Mouse (Mus musculus) G1E (cell line): ENCODE measurements around the gene Hes3.

Experiments
- CTCF ChIP-seq: IDR thresholded peaks from 2 replicates; pipeline ENCODE4 v1.5.1; 2012; ENCODE audit warnings: low read depth, low read length, inconsistent platforms, mixed read lengths
- GATA1 ChIP-seq: IDR thresholded peaks from 2 replicates; pipeline ENCODE4 v1.6.1; 2012; ENCODE audit warnings: borderline replicate concordance, low read length, inconsistent platforms, mixed read lengths

DNA sequence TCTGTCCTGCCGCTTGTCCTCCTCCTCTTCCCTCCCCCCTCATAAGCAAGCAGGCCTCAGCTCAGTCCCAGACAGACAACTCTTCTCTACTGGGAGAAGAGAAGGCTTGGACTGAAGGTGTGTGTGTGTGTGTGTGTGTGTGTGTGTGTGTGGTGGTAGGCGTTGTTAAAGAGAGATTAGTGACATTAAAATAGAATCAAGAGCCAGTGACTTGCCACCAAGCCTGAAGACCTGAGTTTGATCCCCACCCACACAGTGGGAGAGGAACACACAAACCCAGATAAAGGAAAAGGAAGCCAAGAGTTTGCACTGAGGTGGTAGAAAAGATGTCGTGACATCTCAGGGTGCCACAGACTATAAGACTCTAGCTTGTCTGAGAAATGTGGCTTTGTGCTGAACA, 44.3 kb downstream of the Hes3 start:
- no peak for TF ChIP-seq CTCF
- TF ChIP-seq GATA1: no peak
